Mouse (Mus musculus) kidney, adult 2 months (tissue): Measurements from ENCODE around the gene Baz1a. TPM values are rescaled to one million over a fixed set of nuclear protein-coding genes. Genes with fewer than 3 reads are reported as not detected.

ENCODE experiments used
- DNase-seq: peaks from one replicate; pipeline ENCODE4 v3.0.0; 2021
- H3K27ac ChIP-seq: fragments of 200-500 bp; 2 replicates; pipeline ENCODE4 v1.5.1; 2012; ENCODE audit warnings: low read depth, low read length, control low read depth, inconsistent platforms; ENCODE audit not compliant: insufficient read depth
- H3K27me3 ChIP-seq: fragments of 200-500 bp; replicated peaks from 2 replicates; pipeline ENCODE4 v1.6.1; 2012; ENCODE audit warnings: mild to moderate bottlenecking, moderate library complexity, low read length, inconsistent platforms; ENCODE audit not compliant: control insufficient read depth, insufficient read depth
- H3K36me3 ChIP-seq: fragments of 200-500 bp; 2 replicates; pipeline ENCODE4 v1.6.1; 2012; ENCODE audit warnings: mild to moderate bottlenecking, moderate library complexity, low read length, inconsistent platforms; ENCODE audit not compliant: control insufficient read depth, insufficient read depth
- H3K4me1 ChIP-seq: fragments of 200-500 bp; 2 replicates; pipeline ENCODE4 v1.6.1; 2011; ENCODE audit warnings: low read length; ENCODE audit not compliant: control insufficient read depth, insufficient read depth
- H3K4me3 ChIP-seq: fragments of 200-500 bp; 2 replicates; pipeline ENCODE4 v1.5.1; 2011; ENCODE audit warnings: mild to moderate bottlenecking, low read depth, low read length, control low read depth; ENCODE audit not compliant: insufficient read depth
- CTCF ChIP-seq: fragments of 200-500 bp; conservative IDR thresholded peaks from 2 replicates; pipeline ENCODE4 v1.5.1; 2011; ENCODE audit warnings: low read depth, mild to moderate bottlenecking, control low read depth, low read length, moderate library complexity, mixed read lengths; ENCODE audit not compliant: insufficient read depth, insufficient read length
- POLR2A ChIP-seq: fragments of 200-500 bp; IDR thresholded peaks from one replicate; pipeline ENCODE4 v1.6.1; 2011; ENCODE audit warnings: low read depth, low read length, control low read depth
- WGBS: fragments of 180-500 bp; shearing (Covaris S2); methylation state at CpG from one replicate; pipeline ENCODE4 v1.1.7; 2018; 5-methylcytosine and 5-hydroxymethylcytosine counted together
- polyA plus RNA-seq: library from polyadenylated mRNA; depleted of rRNA; stranded (reverse); fragments of >200 nt; gene quantifications from 2 replicates; pipeline ENCODE4 v1.2.3, GENCODE M21; 2012; rRNA removed

The Baz1a gene
- 2.6 and 3.8 TPM in 2 replicates for polyA plus RNA-seq

- H3K4me1 ChIP-seq: no peaks in the 10 kb centered on the region
- H3K27ac ChIP-seq: no peak within 1 kb of the TSS
- no peak within 1 kb of the TSS for H3K4me3 ChIP-seq
- peak; percentile 59 for DNase-seq
- TF ChIP-seq CTCF: no peak
- no peak for TF ChIP-seq POLR2A
- WGBS: 76% methylated on average over 6 of the region's 6 CpGs
- no peaks in the 10 kb centered on the region for H3K27me3 ChIP-seq
- H3K36me3 ChIP-seq: no peaks in the 10 kb centered on the region
Observed at GRCm38 (mm10) chr12:55013626-55014398, at the start of gene Baz1a. Gene Baz1a (minus strand): TSS chr12:55014348.

GRCm38 (mm10) chr12:55062141-55062540 is 48.0 kb upstream of the Baz1a start:
- H3K27me3 ChIP-seq: no peaks in the 10 kb centered on the region
- WGBS: 70% methylated on average over 1 of the region's 1 CpGs
- peak overlapping the region; percentile 96 for H3K27ac ChIP-seq
- no peak for TF ChIP-seq POLR2A
- no peak for TF ChIP-seq CTCF
- H3K4me3 ChIP-seq: no peak overlapping the region
- peak; percentile 74 for DNase-seq
- peaks cover 11% of the 10 kb centered on the region; the same call in 1 of the 2 replicates for H3K4me1 ChIP-seq
- no peaks in the 10 kb centered on the region for H3K36me3 ChIP-seq

GRCm38 (mm10) chr12:55061006-55061405 is 46.9 kb upstream of the Baz1a start:
- peaks cover 11% of the 10 kb centered on the region; the same call in 1 of the 2 replicates for H3K4me1 ChIP-seq
- H3K27me3 ChIP-seq: no peaks in the 10 kb centered on the region
- no peak overlapping the region for H3K27ac ChIP-seq
- H3K4me3 ChIP-seq: no peak overlapping the region
- 83% methylated on average over 10 of the region's 10 CpGs for WGBS
- TF ChIP-seq POLR2A: no peak
- H3K36me3 ChIP-seq: no peaks in the 10 kb centered on the region
- no peak for DNase-seq

- H3K27ac ChIP-seq: no peak overlapping the region
Observed at GRCm38 (mm10) chr12:55060212-55060898, 46.2 kb upstream of the Baz1a start.

GRCm38 (mm10) chr12:55059812-55060211 is 45.7 kb upstream of the Baz1a start:
- H3K27ac ChIP-seq: peak overlapping the region; percentile 19; the same call in 1 of the 2 replicates
- no peak for TF ChIP-seq CTCF
- no peak for TF ChIP-seq POLR2A

More at GRCm38 (mm10) chr12:55060212-55060898, 46.2 kb upstream of the Baz1a start:
- 73% methylated on average over 6 of the region's 6 CpGs for WGBS
- no peaks in the 10 kb centered on the region for H3K27me3 ChIP-seq
- H3K4me1 ChIP-seq: peaks cover 11% of the 10 kb centered on the region; the same call in 1 of the 2 replicates
- H3K36me3 ChIP-seq: no peaks in the 10 kb centered on the region
- no peak for TF ChIP-seq CTCF
- TF ChIP-seq POLR2A: no peak
- H3K4me3 ChIP-seq: no peak overlapping the region
- DNase-seq: no peak

GRCm38 (mm10) chr12:55058865-55059615 is 44.9 kb upstream of the Baz1a start:
- 54% methylated on average over 6 of the region's 6 CpGs for WGBS
- no peak overlapping the region for H3K4me3 ChIP-seq
- H3K27ac ChIP-seq: no peak overlapping the region
- no peak for TF ChIP-seq CTCF
- no peak for TF ChIP-seq POLR2A
- H3K36me3 ChIP-seq: no peaks in the 10 kb centered on the region
- DNase-seq: peak; percentile 83
- H3K27me3 ChIP-seq: no peaks in the 10 kb centered on the region
- H3K4me1 ChIP-seq: peaks cover 11% of the 10 kb centered on the region; the same call in 1 of the 2 replicates

More at GRCm38 (mm10) chr12:55059812-55060211, 45.7 kb upstream of the Baz1a start:
- Histone ChIP-seq H3K27me3 (no peaks in the 10 kb centered on the region), H3K4me1 (peaks cover 11% of the 10 kb centered on the region; the same call in 1 of the 2 replicates), H3K4me3 (no peak overlapping the region), H3K36me3 (no peaks in the 10 kb centered on the region)
- DNase-seq: no peak
- WGBS: 45% methylated on average over 3 of the region's 3 CpGs

GRCm38 (mm10) chr12:55056703-55057102 is 42.6 kb upstream of the Baz1a start:
- WGBS: 52% methylated on average over 2 of the region's 2 CpGs
- Histone ChIP-seq H3K36me3 (no peaks in the 10 kb centered on the region), H3K4me1 (peaks cover 7% of the 10 kb centered on the region; the same call in 1 of the 2 replicates), H3K4me3 (no peak overlapping the region), H3K27me3 (no peaks in the 10 kb centered on the region), H3K27ac (no peak overlapping the region)
- TF ChIP-seq CTCF (no peak), POLR2A (no peak)
- no peak for DNase-seq
